Mouse (Mus musculus): ENCODE results near the gene Prss36. TPM values are rescaled to one million over a fixed set of nuclear protein-coding genes. Genes with fewer than 3 reads are reported as not detected.
"Not testable (repeated sequence)": the region's sequence is repeated elsewhere in the genome, so short reads cannot be mapped to it uniquely, and the experiment has no call there.

Prss36 gene
- total RNA-seq, 2 experiments from 2014 or later = 3.3 to 7.3 TPM

GRCm38 (mm10) chr7:127908656-127909055 lies 37.9 kb downstream of the Prss36 start:
- no peak for ATAC-seq (replicated peaks; ENCODE audit: poor library complexity, severe bottlenecking)

DNA sequence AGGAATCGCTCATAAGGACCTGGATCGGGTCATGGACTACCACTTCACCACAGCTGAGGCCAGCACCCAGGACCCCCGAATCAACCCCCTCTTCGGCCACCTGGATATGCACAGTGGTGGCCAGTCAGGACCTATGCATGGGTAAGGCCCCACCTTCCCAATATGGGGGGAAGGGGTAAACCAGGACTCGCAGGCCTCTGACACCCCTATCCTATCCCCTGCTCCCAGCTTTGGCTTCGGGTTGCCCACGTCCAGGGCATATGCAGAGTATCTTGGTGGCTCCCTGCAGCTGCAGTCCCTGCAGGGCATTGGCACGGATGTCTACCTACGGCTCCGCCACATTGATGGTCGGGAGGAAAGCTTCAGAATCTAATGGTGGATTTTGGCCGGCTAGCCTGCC lies 38.6 kb downstream of the Prss36 start:
- no peak for ATAC-seq (replicated peaks; ENCODE audit: poor library complexity, severe bottlenecking)

DNA sequence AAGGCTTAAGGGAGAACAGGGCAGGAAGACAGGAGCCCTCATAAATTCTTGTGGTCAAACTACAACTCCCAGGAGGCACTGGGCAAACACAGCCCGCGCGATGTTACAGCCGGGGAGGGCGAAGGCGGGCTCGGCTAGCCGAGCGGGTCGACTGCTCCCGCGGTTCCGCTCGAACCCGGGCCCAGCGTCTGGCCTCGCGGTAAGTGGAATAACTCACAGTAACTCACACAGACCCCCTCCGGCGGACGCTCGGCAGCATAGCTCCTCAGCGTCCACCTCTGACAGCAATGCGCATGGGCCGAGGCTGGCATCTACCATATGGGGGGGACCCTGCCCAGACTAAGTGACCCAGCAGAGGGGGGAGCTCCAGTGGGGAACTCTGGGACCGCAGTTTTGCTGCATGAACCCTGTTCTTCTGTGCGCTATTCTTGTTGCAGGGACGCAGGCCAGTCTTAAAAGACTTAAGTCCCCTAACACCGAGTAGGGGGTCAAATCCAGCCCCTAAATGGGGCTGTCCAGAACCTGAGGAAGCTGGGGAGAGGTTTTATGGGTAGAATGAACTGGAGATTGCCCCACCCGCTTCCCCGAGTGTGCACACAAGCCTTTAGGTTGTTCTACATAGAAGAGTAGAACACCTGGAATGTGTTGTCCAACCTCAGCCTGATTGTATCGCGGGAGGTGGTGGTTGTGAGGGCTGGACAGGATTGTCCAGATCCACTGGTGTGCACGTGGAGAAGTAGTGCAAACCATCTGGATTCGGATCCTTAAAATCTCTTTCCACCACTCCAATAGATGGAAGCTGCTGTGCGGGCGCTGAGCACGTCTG lies 42.3 kb downstream of the Prss36 start, which contains the start of gene Bckdk:
TSS of gene Bckdk (plus strand) at position 112 of the 826 bp plus-strand sequence.
- peak; percentile 83 for ATAC-seq (replicated peaks; ENCODE audit: poor library complexity, severe bottlenecking)

DNA sequence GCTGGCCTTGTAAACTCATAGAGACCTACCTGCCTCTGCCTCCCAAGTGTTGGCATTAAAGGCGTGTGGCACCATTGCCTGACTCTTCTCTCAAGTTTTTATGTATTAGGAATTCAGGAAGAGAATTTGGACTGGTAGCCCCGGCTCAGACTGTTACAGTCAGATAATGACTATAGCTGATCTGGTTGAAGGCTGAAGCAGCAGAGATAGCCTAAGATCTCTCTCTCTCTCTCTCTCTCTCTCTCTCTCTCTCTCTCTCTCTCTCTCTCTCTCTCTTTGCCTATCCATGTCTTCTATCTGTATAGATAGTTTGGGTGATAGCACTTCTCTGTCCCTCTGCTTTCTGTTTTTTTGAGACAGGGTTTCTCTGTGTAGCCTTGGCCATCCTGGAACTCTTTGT lies 44.8 kb downstream of the Prss36 start:
- ATAC-seq (replicated peaks; ENCODE audit: poor library complexity, severe bottlenecking) = no peak

GRCm38 (mm10) chr7:127899997-127900396 lies 46.5 kb downstream of the Prss36 start:
- no peak for ATAC-seq (replicated peaks; ENCODE audit: poor library complexity, severe bottlenecking)

GRCm38 (mm10) chr7:127898179-127898956 lies 48.2 kb downstream of the Prss36 start:
- ATAC-seq (replicated peaks; ENCODE audit: poor library complexity, severe bottlenecking) = no peak

- no peak for ATAC-seq (replicated peaks; ENCODE audit: poor library complexity, severe bottlenecking)
These were observed 49.0 kb downstream of the Prss36 start for GRCm38 (mm10) chr7:127897542-127897941.

GRCm38 (mm10) chr7:127896384-127896783 lies 50.1 kb downstream of the Prss36 start:
- no peak for ATAC-seq (replicated peaks; ENCODE audit: poor library complexity, severe bottlenecking)

- ATAC-seq (replicated peaks; ENCODE audit: poor library complexity, severe bottlenecking) = not testable (repeated sequence)
These were observed 50.6 kb downstream of the Prss36 start for GRCm38 (mm10) chr7:127895891-127896290.

DNA sequence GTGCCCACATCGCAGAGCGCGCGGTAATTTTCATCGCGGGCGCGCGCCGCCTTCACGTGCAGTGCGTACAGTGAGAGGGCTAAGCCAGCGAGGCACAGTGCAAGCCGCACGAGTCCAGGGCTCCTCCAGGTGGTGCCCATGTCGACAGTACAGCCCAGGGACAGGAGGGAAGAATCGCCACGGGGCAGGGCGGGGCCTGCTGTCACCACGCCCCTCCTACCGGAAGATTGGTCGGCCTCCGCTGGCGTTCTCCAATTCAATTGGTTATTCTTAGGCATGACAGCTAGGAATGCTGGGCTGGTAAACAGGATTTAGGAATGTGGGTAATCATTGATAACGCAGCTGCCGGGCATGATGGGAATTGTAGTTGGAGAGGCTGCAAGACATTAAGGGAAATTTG lies 51.1 kb downstream of the Prss36 start, which contains the start of the genes Gm21974 and Vkorc1:
TSS of gene Gm21974 (minus strand) at position 13 of the 400 bp plus-strand sequence.
TSS of gene Vkorc1 (minus strand) at position 176 of the 400 bp plus-strand sequence.
- peak; percentile 95 for ATAC-seq (replicated peaks; ENCODE audit: poor library complexity, severe bottlenecking)

GRCm38 (mm10) chr7:127894480-127894879 lies 52.0 kb downstream of the Prss36 start:
- no peak for ATAC-seq (replicated peaks; ENCODE audit: poor library complexity, severe bottlenecking)

DNA sequence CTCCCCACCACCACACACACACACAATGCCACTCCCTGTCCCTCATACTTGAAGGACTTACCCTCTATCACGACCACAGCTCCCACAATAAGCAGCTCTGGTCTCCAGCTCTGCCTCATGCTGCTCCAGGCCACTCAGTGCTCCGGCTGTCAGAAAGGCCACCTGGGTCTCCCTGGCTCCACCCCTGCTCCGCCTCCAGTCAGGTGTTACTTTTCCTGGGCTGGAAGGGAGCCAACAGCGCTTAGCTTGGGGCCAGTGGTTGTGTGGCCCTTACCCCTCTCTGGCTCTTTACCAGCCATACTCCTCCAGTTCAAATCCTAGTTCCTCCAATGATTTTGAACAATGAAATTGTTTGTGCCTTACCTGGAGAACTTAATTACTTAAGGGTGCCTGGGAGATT lies 55.7 kb downstream of the Prss36 start, which contains the start of gene Prss53:
TSS of gene Prss53 (minus strand) at position 173 of the 400 bp plus-strand sequence.
- ATAC-seq (replicated peaks; ENCODE audit: poor library complexity, severe bottlenecking) = no peak

DNA sequence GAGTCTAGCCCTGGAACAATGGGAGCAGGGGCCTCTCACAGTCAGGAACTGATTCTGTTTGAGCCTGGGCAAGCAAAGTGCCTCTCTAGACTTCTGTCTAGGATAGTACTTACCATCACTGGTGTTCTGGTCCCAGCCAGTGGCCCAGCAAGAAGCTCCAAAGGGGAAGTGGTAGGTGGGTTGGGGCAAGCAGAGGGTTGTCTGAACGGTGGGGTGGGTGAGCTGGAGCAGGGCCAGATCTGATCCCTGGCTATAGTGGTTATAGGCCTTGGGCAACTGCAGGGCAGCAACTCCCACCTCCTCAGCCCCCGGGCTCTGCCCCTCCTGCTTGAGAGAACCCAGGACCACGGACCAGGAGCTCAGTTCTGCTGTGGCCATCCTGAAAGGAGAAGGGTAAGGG lies 57.7 kb downstream of the Prss36 start:
- ATAC-seq (replicated peaks; ENCODE audit: poor library complexity, severe bottlenecking) = peak; percentile 72

DNA sequence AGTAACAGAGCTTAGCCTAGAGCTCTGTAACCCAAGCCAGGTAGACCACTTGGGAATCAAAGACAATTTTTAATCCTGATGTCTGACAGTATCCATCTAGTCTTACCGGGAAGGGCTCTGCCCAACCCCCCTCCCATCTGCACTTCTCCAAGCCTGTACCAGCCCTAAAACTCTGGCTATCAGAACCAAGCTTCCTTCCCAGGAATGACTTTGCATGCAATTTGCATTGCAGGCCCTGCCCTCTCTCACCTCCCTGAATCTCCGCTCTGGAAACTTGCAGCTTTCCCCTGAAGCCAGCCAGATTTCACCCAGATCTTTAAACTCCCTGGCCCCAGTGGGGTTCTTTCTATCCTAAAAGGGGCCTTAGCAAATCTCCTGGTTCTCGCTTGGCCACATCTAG lies 58.7 kb downstream of the Prss36 start:
- ATAC-seq (replicated peaks; ENCODE audit: poor library complexity, severe bottlenecking) = no peak

DNA sequence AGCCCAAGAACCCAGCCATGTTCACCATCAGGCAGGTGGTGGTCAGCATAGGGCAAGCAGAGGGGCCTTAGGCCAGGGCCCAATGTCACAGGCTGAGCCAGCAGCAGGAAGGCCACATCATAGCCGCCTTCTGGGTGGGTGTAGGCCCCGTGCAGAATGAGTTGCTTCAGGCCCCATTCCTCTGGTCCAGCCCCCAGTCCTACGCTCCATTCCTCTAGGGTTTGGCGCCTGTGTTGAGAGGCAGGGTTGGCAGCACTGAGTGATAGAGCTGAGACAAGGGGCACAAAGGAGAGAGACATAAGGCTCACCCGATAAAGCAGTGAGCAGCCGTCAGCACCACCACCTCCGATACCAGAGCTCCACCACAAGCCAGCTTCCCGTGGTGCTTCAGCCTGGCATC lies 59.3 kb downstream of the Prss36 start:
- no peak for ATAC-seq (replicated peaks; ENCODE audit: poor library complexity, severe bottlenecking)

DNA sequence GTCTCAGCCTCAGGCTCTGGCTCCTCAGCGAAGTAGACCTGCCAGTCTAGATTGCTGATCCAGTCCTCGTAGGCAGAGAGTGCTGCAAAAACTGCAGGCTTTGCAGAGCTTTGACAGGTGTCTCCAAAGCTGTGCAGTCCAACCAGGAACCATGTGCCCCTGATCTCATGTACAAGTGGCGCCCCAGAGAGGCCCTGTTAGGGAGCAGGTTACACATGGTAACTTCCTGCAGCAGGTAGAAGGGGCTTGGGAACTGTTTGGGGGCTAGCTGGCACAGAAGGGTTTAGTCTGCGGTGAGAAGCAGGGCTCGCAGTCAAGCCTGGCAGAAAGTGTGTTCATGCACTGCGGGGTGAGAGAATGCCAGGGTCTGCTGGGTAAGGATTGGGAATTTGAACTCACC lies 60.0 kb downstream of the Prss36 start:
- ATAC-seq (replicated peaks; ENCODE audit: poor library complexity, severe bottlenecking) = no peak

GRCm38 (mm10) chr7:127885951-127886350 lies 60.6 kb downstream of the Prss36 start:
- no peak; the same call in 1 of the 2 replicates for ATAC-seq (replicated peaks; ENCODE audit: poor library complexity, severe bottlenecking)

Data from granulocyte monocyte progenitor cell, adult 5-6 weeks (primary cell).